Mouse (Mus musculus) lung, postnatal 0 days (tissue): Measurements from ENCODE around the gene Tagln2.

Experiments
- CTCF ChIP-seq: IDR thresholded peaks from 2 replicates; pipeline ENCODE4 v1.5.1; 2016; ENCODE audit warnings: antibody characterized with exemption, mild to moderate bottlenecking
- EP300 ChIP-seq: IDR thresholded peaks from 2 replicates; pipeline ENCODE4 v1.6.1; 2016; ENCODE audit warnings: antibody characterized with exemption, mild to moderate bottlenecking, control low read depth

GRCm38 (mm10) chr1:172490261-172490661, 9.6 kb upstream of the Tagln2 start:
- peak; percentile 98 for TF ChIP-seq CTCF
- TF ChIP-seq EP300: no peak
